Mouse (Mus musculus) ES-Bruce4 (cell line): Measurements from ENCODE around the gene Ush2a. TPM values are rescaled to one million over a fixed set of nuclear protein-coding genes. Genes with fewer than 3 reads are reported as not detected.

ENCODE experiments used
- H3K27ac ChIP-seq: 2 replicates; pipeline ENCODE4 v1.5.1; 2012; ENCODE audit warnings: low read length, inconsistent platforms; ENCODE audit not compliant: insufficient read depth
- H3K27me3 ChIP-seq: 2 replicates; pipeline ENCODE4 v1.6.1; 2012; ENCODE audit warnings: mild to moderate bottlenecking, low read length, inconsistent platforms; ENCODE audit not compliant: control insufficient read depth, poor library complexity, insufficient read depth, severe bottlenecking
- H3K36me3 ChIP-seq: 2 replicates; pipeline ENCODE4 v1.6.1; 2012; ENCODE audit warnings: inconsistent platforms, mild to moderate bottlenecking, low read length, moderate library complexity; ENCODE audit not compliant: control insufficient read depth, poor library complexity, insufficient read depth, severe bottlenecking
- H3K4me1 ChIP-seq: one replicate; pipeline ENCODE4 v1.8.1; 2011; ENCODE audit warnings: low read length; ENCODE audit not compliant: control insufficient read depth, insufficient read depth
- H3K4me3 ChIP-seq: 2 replicates; pipeline ENCODE4 v1.5.1; 2011; ENCODE audit warnings: low read depth, mild to moderate bottlenecking, low read length
- H3K9ac ChIP-seq: 2 replicates; pipeline ENCODE4 v1.6.1; 2012; ENCODE audit warnings: low read depth, mild to moderate bottlenecking, inconsistent platforms; ENCODE audit not compliant: poor library complexity, severe bottlenecking
- H3K9me3 ChIP-seq: replicated peaks from 2 replicates; pipeline ENCODE4 v1.6.1; 2012; ENCODE audit warnings: mild to moderate bottlenecking, low read length, inconsistent platforms; ENCODE audit not compliant: control insufficient read depth, poor library complexity, insufficient read depth, severe bottlenecking
- CTCF ChIP-seq: IDR thresholded peaks from one replicate; pipeline ENCODE4 v1.8.1; 2011; ENCODE audit warnings: low read depth, low read length
- EP300 ChIP-seq: IDR thresholded peaks from 2 replicates; pipeline ENCODE4 v1.6.1; 2011; ENCODE audit warnings: low read depth, low read length; ENCODE audit not compliant: insufficient read depth
- POLR2A ChIP-seq: IDR thresholded peaks from one replicate; pipeline ENCODE4 v1.8.1; 2011; ENCODE audit warnings: low read length; ENCODE audit not compliant: insufficient read depth
- polyA plus RNA-seq: library from polyadenylated mRNA; stranded (reverse); fragments of >200 nt; gene quantifications from 2 replicates; pipeline ENCODE4 v1.2.4, GENCODE M21; 2011; ENCODE audit warnings: low read depth; ENCODE audit not compliant: missing spikeins, insufficient read depth, insufficient read length

The Ush2a gene
- polyA plus RNA-seq, 1 experiment = not detected

- no peaks in the 10 kb centered on the region for H3K9me3 ChIP-seq
- no peaks in the 10 kb centered on the region for H3K4me1 ChIP-seq
- no peak for TF ChIP-seq EP300
- no peak for TF ChIP-seq CTCF
- TF ChIP-seq POLR2A = no peak
- H3K27ac ChIP-seq = no peak overlapping the region
- H3K27me3 ChIP-seq = no peaks in the 10 kb centered on the region
- no peaks in the 10 kb centered on the region for H3K36me3 ChIP-seq
- no peak overlapping the region for H3K4me3 ChIP-seq
- no peak overlapping the region for H3K9ac ChIP-seq
These were observed 20.1 kb upstream of the Ush2a start for GRCm38 (mm10) chr1:188241766-188242165.

- TF ChIP-seq EP300 (no peak), CTCF (no peak), POLR2A (no peak)
- Histone ChIP-seq H3K27ac (no peak overlapping the region), H3K36me3 (no peaks in the 10 kb centered on the region), H3K4me1 (no peaks in the 10 kb centered on the region), H3K9me3 (no peaks in the 10 kb centered on the region; the same call in 1 of the 2 replicates), H3K4me3 (no peak overlapping the region), H3K9ac (no peak overlapping the region), H3K27me3 (no peaks in the 10 kb centered on the region)
These were observed 4.3 kb upstream of the Ush2a start for GRCm38 (mm10) chr1:188257500-188257899.

GRCm38 (mm10) chr1:188260259-188261107, 1.3 kb upstream of the Ush2a start:
- no peak overlapping the region for H3K4me3 ChIP-seq
- no peaks in the 10 kb centered on the region for H3K27me3 ChIP-seq
- H3K36me3 ChIP-seq = no peaks in the 10 kb centered on the region
- H3K9ac ChIP-seq = no peak overlapping the region
- no peaks in the 10 kb centered on the region; the same call in 1 of the 2 replicates for H3K9me3 ChIP-seq
- no peak overlapping the region for H3K27ac ChIP-seq
- TF ChIP-seq POLR2A (no peak), CTCF (no peak), EP300 (no peak)
- no peaks in the 10 kb centered on the region for H3K4me1 ChIP-seq

- TF ChIP-seq POLR2A (no peak), CTCF (no peak), EP300 (no peak)
- H3K9me3 ChIP-seq = no peaks in the 10 kb centered on the region; the same call in 1 of the 2 replicates
- H3K27me3 ChIP-seq = no peaks in the 10 kb centered on the region
- no peak overlapping the region for H3K27ac ChIP-seq
- no peaks in the 10 kb centered on the region for H3K4me1 ChIP-seq
- H3K9ac ChIP-seq = no peak overlapping the region
- H3K36me3 ChIP-seq = no peaks in the 10 kb centered on the region
- no peak overlapping the region for H3K4me3 ChIP-seq
These were observed 5.4 kb downstream of the Ush2a start for GRCm38 (mm10) chr1:188267127-188267722.

GRCm38 (mm10) chr1:188269071-188269470, 7.2 kb downstream of the Ush2a start:
- H3K4me1 ChIP-seq = no peaks in the 10 kb centered on the region
- no peak overlapping the region for H3K9ac ChIP-seq
- H3K9me3 ChIP-seq = no peaks in the 10 kb centered on the region
- TF ChIP-seq EP300 (no peak), CTCF (no peak), POLR2A (no peak)
- no peaks in the 10 kb centered on the region for H3K36me3 ChIP-seq
- H3K4me3 ChIP-seq = no peak overlapping the region
- no peaks in the 10 kb centered on the region for H3K27me3 ChIP-seq
- no peak overlapping the region for H3K27ac ChIP-seq

- H3K9me3 ChIP-seq = no peaks in the 10 kb centered on the region
- H3K27ac ChIP-seq = no peak overlapping the region
- TF ChIP-seq CTCF = no peak
- TF ChIP-seq POLR2A = no peak
- TF ChIP-seq EP300 = no peak
- no peaks in the 10 kb centered on the region for H3K27me3 ChIP-seq
- H3K36me3 ChIP-seq = no peaks in the 10 kb centered on the region
- H3K4me1 ChIP-seq = no peaks in the 10 kb centered on the region
- no peak overlapping the region for H3K9ac ChIP-seq
- no peak overlapping the region for H3K4me3 ChIP-seq
These were observed 51.5 kb downstream of the Ush2a start for GRCm38 (mm10) chr1:188313303-188313702.
